Mouse (Mus musculus) MEL (cell line): ENCODE measurements around the gene Brpf3. TPM values are rescaled to one million over a fixed set of nuclear protein-coding genes. Genes with fewer than 3 reads are reported as not detected.

ENCODE experiments used
- DNase-seq: peaks from one replicate; pipeline ENCODE4 v3.0.0; 2011; ENCODE audit warnings: low read depth, low spot score
- H3K27ac ChIP-seq: 2 replicates; pipeline ENCODE4 v1.5.1; 2012; ENCODE audit warnings: low read depth, mild to moderate bottlenecking, control low read depth, low read length, moderate library complexity; ENCODE audit not compliant: control insufficient read depth
- H3K27me3 ChIP-seq, 2 experiments: fragments of 150-350 bp in 1 of 2; sonication (generic) in 1 of 2; 2 replicates each; pipeline ENCODE4 v1.6.1; 2012; ENCODE audit warnings: low read length in 2 of 2, mild to moderate bottlenecking in 2 of 2, improper control_type of control experiment in 1 of 2, moderate library complexity in 1 of 2; ENCODE audit not compliant: insufficient read depth in 2 of 2, control insufficient read depth in 1 of 2
- H3K36me3 ChIP-seq, 2 experiments: 2 replicates each; pipeline ENCODE4 v1.6.1; 2012 to 2014; ENCODE audit warnings: low read length in 2 of 2, improper control_type of control experiment in 1 of 2, inconsistent platforms in 1 of 2, mild to moderate bottlenecking in 1 of 2; ENCODE audit not compliant: insufficient read depth in 2 of 2, control insufficient read depth in 1 of 2
- H3K4me1 ChIP-seq, 2 experiments: fragments of 150-350 bp in 1 of 2; sonication (generic) in 1 of 2; 2 replicates each; pipeline ENCODE4 v1.6.1; 2012; ENCODE audit warnings: low read length in 2 of 2, improper control_type of control experiment in 1 of 2, mild to moderate bottlenecking in 1 of 2; ENCODE audit not compliant: insufficient read depth in 2 of 2, control insufficient read depth in 1 of 2
- H3K4me3 ChIP-seq, 2 experiments: fragments of 150-350 bp in 1 of 2; sonication (generic) in 1 of 2; 2 replicates each; pipeline ENCODE4 v1.5.1; 2012; ENCODE audit warnings: low read depth in 2 of 2, low read length in 2 of 2, mild to moderate bottlenecking in 2 of 2, moderate library complexity in 2 of 2, control low read depth in 1 of 2, improper control_type of control experiment in 1 of 2; ENCODE audit not compliant: control insufficient read depth in 1 of 2, insufficient read depth in 1 of 2
- H3K79me2 ChIP-seq: 2 replicates; pipeline ENCODE4 v1.6.1; 2012; ENCODE audit warnings: mild to moderate bottlenecking, low read length, moderate library complexity; ENCODE audit not compliant: control insufficient read depth, poor library complexity, insufficient read depth
- H3K9ac ChIP-seq: 2 replicates; pipeline ENCODE4 v1.6.1; 2012; ENCODE audit warnings: low read depth, mild to moderate bottlenecking, control low read depth, low read length, moderate library complexity; ENCODE audit not compliant: control insufficient read depth, poor library complexity, severe bottlenecking
- H3K9me3 ChIP-seq: fragments of 150-350 bp; sonication (generic); replicated peaks from 2 replicates; pipeline ENCODE4 v1.6.1; 2012; ENCODE audit warnings: mild to moderate bottlenecking, low read length, improper control_type of control experiment, moderate library complexity; ENCODE audit not compliant: insufficient read depth
- BHLHE40 ChIP-seq: IDR thresholded peaks from 2 replicates; pipeline ENCODE4 v1.6.1; 2012; ENCODE audit warnings: low read depth, mild to moderate bottlenecking, inconsistent platforms, low read length, improper control_type of control experiment, borderline replicate concordance
- CHD2 ChIP-seq: IDR thresholded peaks from 2 replicates; pipeline ENCODE4 v1.6.1; 2011; ENCODE audit warnings: low read length, improper control_type of control experiment
- CTCF ChIP-seq, 3 experiments: IDR thresholded peaks in 2 of 3; conservative IDR thresholded peaks in 1 of 3; 2 replicates each; pipeline ENCODE4 v1.5.1; 2011 to 2012; ENCODE audit warnings: low read length in 3 of 3, low read depth in 2 of 3, mild to moderate bottlenecking in 2 of 3, improper control_type of control experiment in 1 of 3, inconsistent platforms in 1 of 3, mixed read lengths in 1 of 3, moderate library complexity in 1 of 3; ENCODE audit not compliant: control insufficient read depth in 1 of 3, insufficient read depth in 1 of 3, poor library complexity in 1 of 3, severe bottlenecking in 1 of 3
- E2F4 ChIP-seq: IDR thresholded peaks from 2 replicates; pipeline ENCODE4 v1.6.1; 2011; ENCODE audit warnings: low read depth, low read length, improper control_type of control experiment, borderline replicate concordance
- ELF1 ChIP-seq: IDR thresholded peaks from 2 replicates; pipeline ENCODE4 v1.6.1; 2014; ENCODE audit warnings: low read depth, mild to moderate bottlenecking, inconsistent platforms, low read length, improper control_type of control experiment, moderate library complexity
- EP300 ChIP-seq, 2 experiments: IDR thresholded peaks; 2 replicates each; pipeline ENCODE4 v1.6.1; 2011; ENCODE audit warnings: improper control_type of control experiment in 2 of 2, low read length in 2 of 2, low read depth in 1 of 2, mild to moderate bottlenecking in 1 of 2
- ETS1 ChIP-seq: IDR thresholded peaks from 2 replicates; pipeline ENCODE4 v1.6.1; 2012; ENCODE audit warnings: low read depth, mild to moderate bottlenecking, inconsistent platforms, low read length, improper control_type of control experiment, moderate library complexity
- GABPA ChIP-seq: IDR thresholded peaks from 2 replicates; pipeline ENCODE4 v1.6.1; 2012; ENCODE audit warnings: low read depth, mild to moderate bottlenecking, inconsistent platforms, low read length, improper control_type of control experiment, moderate library complexity
- GATA1 ChIP-seq: IDR thresholded peaks from 2 replicates; pipeline ENCODE4 v1.6.1; 2011; ENCODE audit warnings: low read depth, low read length, improper control_type of control experiment
- HCFC1 ChIP-seq: IDR thresholded peaks from 2 replicates; pipeline ENCODE4 v1.6.1; 2012; ENCODE audit warnings: low read depth, mild to moderate bottlenecking, inconsistent platforms, low read length, improper control_type of control experiment, moderate library complexity
- JUND ChIP-seq: IDR thresholded peaks from 2 replicates; pipeline ENCODE4 v1.6.1; 2011; ENCODE audit warnings: low read depth, mild to moderate bottlenecking, improper control_type of control experiment, low read length
- KAT2A ChIP-seq: conservative IDR thresholded peaks from 2 replicates; pipeline ENCODE4 v1.6.1; 2012; ENCODE audit warnings: low read depth, low read length, improper control_type of control experiment, inconsistent platforms
- MAFK ChIP-seq: IDR thresholded peaks from 2 replicates; pipeline ENCODE4 v1.6.1; 2011; ENCODE audit warnings: low read depth, mild to moderate bottlenecking, low read length, improper control_type of control experiment, borderline replicate concordance
- MAX ChIP-seq: IDR thresholded peaks from 2 replicates; pipeline ENCODE4 v1.6.1; 2011; ENCODE audit warnings: low read length, improper control_type of control experiment
- MAZ ChIP-seq: IDR thresholded peaks from 2 replicates; pipeline ENCODE4 v1.6.1; 2012; ENCODE audit warnings: low read depth, mild to moderate bottlenecking, inconsistent platforms, low read length, improper control_type of control experiment
- MEF2A ChIP-seq: IDR thresholded peaks from 2 replicates; pipeline ENCODE4 v1.6.1; 2014; ENCODE audit warnings: low read depth, mild to moderate bottlenecking, inconsistent platforms, low read length, improper control_type of control experiment; ENCODE audit not compliant: poor library complexity, insufficient replicate concordance, severe bottlenecking; ENCODE audit errors: extremely low read depth
- MXI1 ChIP-seq: IDR thresholded peaks from 2 replicates; pipeline ENCODE4 v1.6.1; 2011; ENCODE audit warnings: mild to moderate bottlenecking, low read depth, low read length, improper control_type of control experiment
- MYB ChIP-seq: IDR thresholded peaks from 2 replicates; pipeline ENCODE4 v1.6.1; 2011; ENCODE audit warnings: mild to moderate bottlenecking, low read depth, low read length, improper control_type of control experiment
- MYC ChIP-seq: IDR thresholded peaks from 2 replicates; pipeline ENCODE4 v1.6.1; 2011; ENCODE audit warnings: low read depth, mild to moderate bottlenecking, low read length, improper control_type of control experiment, moderate library complexity
- NELFE ChIP-seq: IDR thresholded peaks from 2 replicates; pipeline ENCODE4 v1.6.1; 2011; ENCODE audit warnings: low read depth, low read length, improper control_type of control experiment
- NRF1 ChIP-seq: IDR thresholded peaks from 2 replicates; pipeline ENCODE4 v1.6.1; 2014; ENCODE audit warnings: low read depth, mild to moderate bottlenecking, inconsistent platforms, low read length, improper control_type of control experiment, moderate library complexity; ENCODE audit not compliant: poor library complexity, insufficient read depth, severe bottlenecking
- POLR2A ChIP-seq, 2 experiments: IDR thresholded peaks; 2 replicates each; pipeline ENCODE4 v1.6.1; 2011 to 2012; ENCODE audit warnings: low read length in 2 of 2, mild to moderate bottlenecking in 2 of 2, control low read depth in 1 of 2, improper control_type of control experiment in 1 of 2, low read depth in 1 of 2, moderate library complexity in 1 of 2; ENCODE audit not compliant: control insufficient read depth in 1 of 2, insufficient read depth in 1 of 2, poor library complexity in 1 of 2
- POLR2AphosphoS5 ChIP-seq: IDR thresholded peaks from 2 replicates; pipeline ENCODE4 v1.6.1; 2012; ENCODE audit warnings: low read depth, borderline replicate concordance, mild to moderate bottlenecking, inconsistent platforms, low read length, moderate library complexity, mixed read lengths
- RCOR1 ChIP-seq: IDR thresholded peaks from 2 replicates; pipeline ENCODE4 v1.6.1; 2012; ENCODE audit warnings: low read depth, mild to moderate bottlenecking, inconsistent platforms, low read length, improper control_type of control experiment
- SIN3A ChIP-seq: IDR thresholded peaks from 2 replicates; pipeline ENCODE4 v1.6.1; 2012; ENCODE audit warnings: low read length, improper control_type of control experiment, inconsistent platforms
- SMC3 ChIP-seq: IDR thresholded peaks from 2 replicates; pipeline ENCODE4 v1.6.1; 2011; ENCODE audit warnings: low read depth, low read length, improper control_type of control experiment
- TAL1 ChIP-seq: IDR thresholded peaks from 2 replicates; pipeline ENCODE4 v1.6.1; 2012; ENCODE audit warnings: mild to moderate bottlenecking, inconsistent platforms, low read length, moderate library complexity, mixed read lengths
- TBP ChIP-seq: IDR thresholded peaks from 2 replicates; pipeline ENCODE4 v1.8.0; 2011; ENCODE audit warnings: low read depth, low read length, improper control_type of control experiment
- TCF12 ChIP-seq: IDR thresholded peaks from 2 replicates; pipeline ENCODE4 v1.6.1; 2014; ENCODE audit warnings: low read depth, mild to moderate bottlenecking, inconsistent platforms, low read length, improper control_type of control experiment, moderate library complexity
- UBTF ChIP-seq: IDR thresholded peaks from 2 replicates; pipeline ENCODE4 v1.6.1; 2012; ENCODE audit warnings: low read depth, mild to moderate bottlenecking, inconsistent platforms, low read length, improper control_type of control experiment, moderate library complexity, borderline replicate concordance; ENCODE audit not compliant: insufficient read depth
- USF1 ChIP-seq: IDR thresholded peaks from 2 replicates; pipeline ENCODE4 v1.6.1; 2014; ENCODE audit warnings: low read depth, mild to moderate bottlenecking, inconsistent platforms, low read length, improper control_type of control experiment, moderate library complexity
- USF2 ChIP-seq, 2 experiments: IDR thresholded peaks; 2 replicates each; pipeline ENCODE4 v1.6.1; 2011 to 2012; ENCODE audit warnings: improper control_type of control experiment in 2 of 2, low read length in 2 of 2, borderline replicate concordance in 1 of 2, inconsistent platforms in 1 of 2, low read depth in 1 of 2, mild to moderate bottlenecking in 1 of 2; ENCODE audit not compliant: insufficient read depth in 1 of 2
- ZC3H11A ChIP-seq: IDR thresholded peaks from 2 replicates; pipeline ENCODE4 v1.6.1; 2012; ENCODE audit warnings: low read depth, mild to moderate bottlenecking, inconsistent platforms, low read length, improper control_type of control experiment
- ZKSCAN1 ChIP-seq: IDR thresholded peaks from 2 replicates; pipeline ENCODE4 v1.6.1; 2012; ENCODE audit warnings: low read depth, mild to moderate bottlenecking, inconsistent platforms, low read length, improper control_type of control experiment, moderate library complexity
- ZMIZ1 ChIP-seq: IDR thresholded peaks from 2 replicates; pipeline ENCODE4 v1.6.1; 2012; ENCODE audit warnings: low read depth, mild to moderate bottlenecking, inconsistent platforms, low read length, improper control_type of control experiment, moderate library complexity
- ZNF384 ChIP-seq: IDR thresholded peaks from 2 replicates; pipeline ENCODE4 v1.6.1; 2012; ENCODE audit warnings: low read depth, mild to moderate bottlenecking, inconsistent platforms, low read length, improper control_type of control experiment
- polyA plus RNA-seq, 2 experiments: library from polyadenylated mRNA; stranded (reverse) in 1 of 2; unstranded in 1 of 2; fragments of >175 nt in 1 of 2; fragments of >200 nt in 1 of 2; gene quantifications; 2 replicates each; pipeline versions ENCODE4 v1.2.1 to v1.2.4; 2012; ENCODE audit warnings: low replicate concordance in 2 of 2, low read depth in 1 of 2; ENCODE audit not compliant: insufficient read length in 2 of 2, insufficient read depth in 1 of 2, missing spikeins in 1 of 2
- total RNA-seq: library from RNA; depleted of rRNA; stranded (reverse); fragments of 300-350 nt; gene quantifications from 2 replicates; pipeline ENCODE4 v1.2.3, GENCODE M21; 2012

Gene Brpf3
- total and polyA plus RNA-seq, 3 experiments, result 1.7 to 23.7 TPM; not detected in 1

- DNase-seq, result peak; percentile 86
- Histone ChIP-seq H3K9ac (no peak overlapping the region), H3K4me1 (peaks cover 3 to 16% of the 10 kb centered on the region in 2 experiments), H3K36me3 (peaks cover 0 to 2% of the 10 kb centered on the region in 2 experiments; a peak in 2 of 4 replicates), H3K79me2 (no peaks in the 10 kb centered on the region), H3K9me3 (no peaks in the 10 kb centered on the region), H3K27ac (peak overlapping the region; percentile 10; the same call in 1 of the 2 replicates), H3K27me3 (no peaks in the 10 kb centered on the region), H3K4me3 (no peak overlapping the region)
- no peak for TF ChIP-seq BHLHE40
- peak; percentile 88 for TF ChIP-seq ETS1
- TF ChIP-seq NRF1, result peak; percentile 25; the same call in 1 of the 2 replicates
- peak; percentile 80 for TF ChIP-seq GATA1
- TF ChIP-seq MAX, result 0 out of 2 replicates have a peak, but pooled peaks have one; percentile 11
- no peak for TF ChIP-seq HCFC1
- TF ChIP-seq TCF12, result peak; percentile 92
- peak; percentile 56; the same call in 1 of the 2 replicates for TF ChIP-seq RCOR1
- no peak for TF ChIP-seq ZNF384
- TF ChIP-seq POLR2AphosphoS5, result no peak
- TF ChIP-seq TBP, result peak; percentile 83
- no peak for TF ChIP-seq USF2 (IDR thresholded peaks at IDR 0.05; ENCODE audit: borderline replicate concordance in 1 of 2, insufficient read depth in 1 of 2, low read depth in 1 of 2, low read length in 2 of 2)
- TF ChIP-seq E2F4, result no peak
- TF ChIP-seq ZC3H11A, result no peak
- TF ChIP-seq TAL1, result peak; percentile 92
- TF ChIP-seq MXI1, result no peak
- no peak for TF ChIP-seq POLR2A (IDR thresholded peaks at IDR 0.05; ENCODE audit: control insufficient read depth in 1 of 2, insufficient read depth in 1 of 2, low read depth in 1 of 2, low read length in 2 of 2, poor library complexity in 1 of 2)
- no peak for TF ChIP-seq USF1
- 0 out of 2 replicates have a peak, but pooled peaks have one; percentile 10 for TF ChIP-seq MYC
- no peak for TF ChIP-seq MYB
- TF ChIP-seq ELF1, result no peak
- TF ChIP-seq CTCF (IDR thresholded peaks at IDR 0.05 in 2 of 3, conservative IDR thresholded peaks at IDR 0.05 in 1 of 3; ENCODE audit: control insufficient read depth in 1 of 3, insufficient read depth in 1 of 3, low read depth in 2 of 3, low read length in 3 of 3, poor library complexity in 1 of 3, severe bottlenecking in 1 of 3), result no peak
- TF ChIP-seq SMC3, result no peak
- TF ChIP-seq UBTF, result no peak
- no peak for TF ChIP-seq ZKSCAN1
- TF ChIP-seq MEF2A, result no peak
- no peak for TF ChIP-seq MAZ
- no peak for TF ChIP-seq CHD2
- no peak for TF ChIP-seq JUND
- TF ChIP-seq KAT2A, result no peak
- no peak for TF ChIP-seq GABPA
- no peak for TF ChIP-seq MAFK
- TF ChIP-seq SIN3A, result no peak; the same call in 1 of the 2 replicates
- TF ChIP-seq EP300 (IDR thresholded peaks at IDR 0.05; ENCODE audit: low read depth in 1 of 2, low read length in 2 of 2), result peak; percentile 76 to 89
- TF ChIP-seq ZMIZ1, result no peak
- no peak for TF ChIP-seq NELFE
Observed at GRCm38 (mm10) chr17:28823004-28823745, 22.3 kb downstream of the Brpf3 start.
